Mouse (Mus musculus): ENCODE results near the gene Mtr. TPM values are rescaled to one million over a fixed set of nuclear protein-coding genes. Genes with fewer than 3 reads are reported as not detected.
A peak's percentile ranks its signal among the peaks of the same experiment; 100 is the strongest.

Gene Mtr
- 10 to 100 TPM; 35.7 to 36.0 TPM for total RNA-seq (2021)

DNA sequence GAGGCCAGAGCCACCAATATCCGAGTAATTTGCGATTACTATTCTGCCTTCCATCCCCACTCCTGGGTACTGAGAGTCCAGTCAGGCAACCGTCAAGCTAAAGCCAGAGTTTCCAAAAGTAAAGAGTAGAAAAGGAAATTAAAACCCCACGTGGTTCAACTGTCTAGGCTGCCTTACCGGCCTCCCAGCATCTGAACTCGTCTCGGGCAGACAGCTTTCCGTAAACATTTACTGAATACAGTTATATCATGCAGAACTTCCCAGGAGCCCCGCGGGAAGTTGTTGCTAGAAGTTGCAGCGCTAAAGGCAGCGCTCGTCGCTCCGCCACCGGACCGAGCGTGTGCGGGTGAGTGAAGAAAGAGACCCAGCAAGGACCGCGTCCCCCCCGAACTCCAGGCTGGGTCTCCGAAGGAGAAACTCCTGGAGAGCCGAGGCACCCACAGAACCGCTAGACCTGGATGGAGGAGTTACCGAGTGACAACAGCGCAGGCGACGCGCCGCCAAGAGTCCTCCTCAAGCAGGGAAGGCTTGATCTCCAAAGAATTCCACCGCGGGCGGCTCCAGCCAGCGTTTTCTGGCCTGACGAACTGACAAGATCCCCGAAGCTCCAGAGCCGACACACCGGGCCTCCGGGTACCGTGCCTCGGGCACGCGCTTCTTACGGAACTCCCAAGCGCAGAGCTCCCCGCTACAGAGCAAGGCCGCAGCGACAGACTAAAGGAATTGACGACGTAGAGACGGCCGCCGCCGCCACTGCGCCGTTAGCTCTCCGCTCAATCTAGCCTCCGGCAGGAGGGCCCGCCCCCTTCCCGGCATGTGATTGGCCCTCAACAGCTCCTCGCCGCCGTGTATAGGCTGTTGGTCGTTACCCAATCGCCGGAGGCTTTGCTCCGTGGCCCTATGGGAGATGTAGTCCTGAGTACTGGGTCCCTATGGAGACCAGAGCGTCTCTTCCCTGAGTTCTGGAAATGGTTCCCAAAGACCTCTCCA, at the start of gene Mtr:
Gene Mtr (minus strand): TSS at position 723 of the 990 bp plus-strand sequence.
- peak; percentile 95 for DNase-seq

DNA sequence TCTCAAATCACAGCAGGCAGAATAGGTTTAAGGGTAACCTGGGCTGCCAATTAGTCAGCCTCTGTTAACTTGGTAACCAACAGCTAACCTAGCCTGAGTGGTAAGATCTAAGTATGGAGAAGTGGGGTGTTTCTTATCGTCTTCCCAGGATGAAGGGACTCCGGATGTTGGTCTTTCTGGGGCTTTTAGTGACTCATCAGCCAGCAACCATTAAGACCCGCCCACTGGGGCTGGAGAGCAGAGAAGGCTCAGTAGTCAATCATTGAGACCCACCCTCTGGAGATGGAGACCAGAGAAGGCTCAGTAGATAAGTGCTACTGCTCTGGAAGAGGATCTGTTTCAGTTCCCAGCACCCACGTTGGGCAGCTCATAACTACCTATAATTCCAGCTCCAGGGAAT, 49.4 kb upstream of the Mtr start:
- no peak for DNase-seq

- DNase-seq = no peak
Observed at GRCm38 (mm10) chr13:12305540-12305939, 47.6 kb upstream of the Mtr start.

- DNase-seq = no peak
Observed at GRCm38 (mm10) chr13:12304991-12305390, 47.1 kb upstream of the Mtr start.

- DNase-seq = no peak
Observed at GRCm38 (mm10) chr13:12297777-12298176, 39.9 kb upstream of the Mtr start.

DNA sequence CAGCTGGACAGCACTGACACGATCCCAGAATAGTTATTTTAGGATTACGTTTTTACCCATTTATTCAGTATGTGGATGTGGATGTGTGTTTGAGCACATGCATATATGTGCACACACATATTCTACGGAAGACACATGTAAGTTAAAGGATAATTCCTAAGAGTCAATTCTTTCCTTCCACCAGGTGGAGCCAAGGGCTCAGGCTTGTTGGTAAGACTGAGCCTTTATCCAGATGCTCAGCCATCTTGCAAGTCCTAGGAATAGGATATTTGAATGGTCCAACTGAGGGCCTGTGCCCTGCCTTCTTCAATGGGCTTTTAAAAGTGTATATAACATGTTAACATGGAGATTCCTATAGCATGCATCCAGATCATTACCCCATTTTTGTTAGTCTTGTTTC, 38.8 kb upstream of the Mtr start:
- no peak for DNase-seq

- peak; percentile 73 for DNase-seq
Observed at GRCm38 (mm10) chr13:12293810-12294209, 35.9 kb upstream of the Mtr start.

DNA sequence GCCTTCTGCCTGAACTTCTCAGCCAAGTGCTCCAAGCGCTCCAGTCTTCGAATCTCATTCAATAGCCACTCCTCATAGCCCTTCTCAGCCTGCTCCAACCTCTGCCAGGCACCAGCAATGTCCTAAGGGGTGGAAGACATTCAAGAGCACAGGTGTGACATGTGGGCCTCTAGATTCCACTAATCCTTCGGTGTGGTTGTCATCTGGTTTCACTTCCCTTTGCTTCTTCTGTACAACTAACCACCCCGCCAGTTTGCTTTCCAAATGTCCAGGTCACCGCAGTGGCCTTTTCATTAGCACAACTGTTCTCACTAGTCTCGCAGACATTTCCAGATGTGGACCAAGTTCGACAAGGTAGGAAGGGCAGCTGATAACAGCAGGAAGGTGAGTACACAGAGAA, 32.8 kb upstream of the Mtr start:
- DNase-seq = no peak

- DNase-seq = no peak
Observed at GRCm38 (mm10) chr13:12284528-12284927, 26.6 kb upstream of the Mtr start.

- peak; percentile 75 for DNase-seq
Observed at GRCm38 (mm10) chr13:12283826-12284225, 25.9 kb upstream of the Mtr start.

- peak; percentile 65 for DNase-seq
Observed at GRCm38 (mm10) chr13:12274721-12275120, 16.8 kb upstream of the Mtr start.

DNA sequence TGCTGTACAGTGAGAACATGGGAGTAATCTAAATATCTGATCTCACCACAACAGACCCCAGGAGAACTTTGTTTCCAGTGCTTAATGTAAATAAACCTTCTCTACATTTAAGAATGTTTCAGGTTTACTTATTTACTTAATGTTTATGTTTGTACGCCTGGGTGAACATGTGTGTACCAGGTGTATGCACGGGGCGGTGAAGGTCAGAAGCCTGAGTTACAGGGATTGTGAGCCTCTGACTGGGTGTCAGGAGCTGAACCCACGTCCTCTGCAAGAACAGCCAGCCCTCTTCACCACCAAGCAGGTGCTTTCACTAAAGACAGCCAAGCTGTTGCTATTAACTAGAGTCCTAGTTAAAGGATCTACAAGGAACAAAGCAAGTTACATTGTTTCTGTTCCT, 16.3 kb upstream of the Mtr start:
- DNase-seq = no peak

DNA sequence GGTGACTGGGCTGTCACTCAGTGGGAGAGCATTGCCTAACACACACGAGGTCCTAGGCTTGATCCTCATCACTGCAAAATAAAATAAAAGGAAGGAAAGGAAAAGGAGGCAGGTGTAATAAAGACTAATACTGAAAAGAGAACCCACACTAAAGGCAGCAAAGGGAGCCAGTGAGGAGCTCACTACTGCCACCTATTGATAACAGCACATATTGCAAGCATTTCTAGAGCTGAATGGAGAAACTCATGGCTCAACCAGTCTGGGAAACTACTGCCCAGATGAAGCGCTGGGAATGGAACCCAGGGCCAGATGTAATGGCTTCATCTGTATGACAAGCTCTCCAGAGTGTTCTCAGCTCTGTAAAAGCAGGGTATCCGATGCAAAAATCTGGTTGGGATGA, 15.0 kb upstream of the Mtr start:
- DNase-seq = peak; percentile 48

DNA sequence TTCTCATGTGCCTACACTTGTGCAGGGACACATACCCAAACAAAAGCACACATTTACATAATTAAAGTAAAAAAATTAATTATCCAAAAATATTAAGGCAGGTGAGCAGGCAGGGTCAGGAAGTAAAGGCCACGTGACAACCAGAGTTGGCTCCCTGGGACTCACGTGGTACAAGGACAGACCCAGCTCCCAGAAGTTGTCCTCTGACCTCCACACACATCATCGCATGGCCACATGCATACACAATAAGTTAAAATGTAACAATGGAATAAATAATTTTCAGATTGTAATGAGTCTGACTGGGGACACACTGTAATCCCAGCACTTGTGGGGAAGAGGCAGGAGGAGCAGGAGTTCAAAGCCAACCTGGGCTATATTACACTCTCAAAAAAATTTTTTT, 10.1 kb upstream of the Mtr start:
- no peak for DNase-seq

- no peak for DNase-seq
Observed at GRCm38 (mm10) chr13:12267097-12267496, 9.2 kb upstream of the Mtr start.

- peak; percentile 29 for DNase-seq
Observed at GRCm38 (mm10) chr13:12263996-12264395, 6.1 kb upstream of the Mtr start.

DNA sequence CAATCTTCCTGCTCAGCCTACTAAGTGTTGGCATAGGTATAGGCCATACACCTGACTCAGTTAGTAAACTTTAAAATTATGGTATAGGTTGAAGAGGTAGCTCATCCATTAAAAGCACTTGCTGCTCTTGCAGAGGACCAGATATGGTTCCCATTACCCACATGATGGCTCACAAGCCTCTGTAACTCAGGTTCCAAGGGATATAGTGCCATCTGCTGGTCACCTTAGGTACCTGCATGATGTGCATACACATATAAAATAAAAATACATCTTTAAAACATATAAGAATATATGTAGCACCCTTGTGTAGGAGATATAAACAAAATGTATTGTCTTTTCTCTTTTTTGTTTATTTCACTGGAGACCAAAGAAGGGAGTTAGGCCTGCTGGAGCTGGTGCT, 3.6 kb upstream of the Mtr start:
- DNase-seq = no peak

GRCm38 (mm10) chr13:12256871-12257390, 982 bp downstream of the Mtr start:
- no peak for DNase-seq

GRCm38 (mm10) chr13:12255911-12256705, 1.8 kb downstream of the Mtr start:
- DNase-seq = no peak

GRCm38 (mm10) chr13:12250496-12250895, 7.4 kb downstream of the Mtr start:
- no peak for DNase-seq

DNA sequence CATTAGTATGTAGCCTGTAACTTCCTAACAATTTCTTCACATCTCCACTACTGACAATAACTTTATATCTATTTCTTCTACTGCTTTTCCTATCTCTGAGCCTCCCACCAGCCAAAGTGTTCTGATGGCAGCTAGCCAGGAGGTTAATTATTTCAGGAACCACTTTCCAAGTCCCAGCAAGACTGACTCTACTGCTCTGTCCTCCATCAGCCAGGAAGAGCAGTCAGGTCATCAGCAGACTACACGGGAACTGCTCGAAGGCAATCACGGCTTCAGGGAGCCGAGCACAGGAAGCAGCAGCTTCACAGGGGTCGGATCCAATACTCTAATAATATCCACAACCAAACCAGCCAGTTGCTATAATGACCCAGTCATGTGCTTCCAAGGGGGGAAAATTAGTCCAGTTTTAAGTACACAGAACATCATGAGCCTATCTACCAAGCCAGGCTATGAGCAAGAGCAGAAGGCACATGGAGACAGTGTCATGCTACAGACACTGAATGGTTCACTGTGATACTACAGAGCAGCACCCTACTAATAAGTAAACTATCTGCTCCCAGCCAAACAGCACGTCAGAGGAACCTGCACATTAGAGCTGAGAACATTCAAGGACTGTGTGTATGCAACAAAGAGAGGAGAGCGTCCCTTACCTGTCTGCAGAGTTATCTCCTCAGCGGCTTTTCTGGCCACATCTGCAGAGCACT, 8.6 kb downstream of the Mtr start:
- no peak for DNase-seq

GRCm38 (mm10) chr13:12245938-12246337, 12.0 kb downstream of the Mtr start:
- no peak for DNase-seq

- DNase-seq = peak; percentile 78
Observed at GRCm38 (mm10) chr13:12243991-12244390, 13.9 kb downstream of the Mtr start.

All from heart, postnatal 4 days (tissue).